Comparison of ENCODE assay signal across 16 mouse cellular contexts in the genomic region with DNA sequence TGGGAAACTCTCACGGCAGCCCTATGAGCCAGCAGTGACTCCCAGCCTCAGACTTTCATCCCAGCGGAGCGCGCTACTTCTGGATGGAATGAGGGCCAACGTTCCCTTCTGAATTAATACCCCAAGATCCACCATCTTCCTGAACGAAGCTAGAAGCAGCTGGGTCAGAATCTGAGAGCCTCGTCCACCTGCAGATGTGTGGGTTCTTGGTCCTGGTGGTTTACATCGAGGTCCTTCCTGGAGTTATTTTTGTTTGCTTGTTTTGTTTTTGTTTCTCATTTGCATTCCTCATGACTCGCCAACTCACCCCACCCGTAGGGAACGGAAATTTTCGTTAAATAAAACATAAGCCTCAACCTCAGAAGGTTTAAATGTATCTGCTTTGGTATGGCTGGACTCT.
DNase-seq lines count a peak whose midpoint lies in the region; ATAC-seq and TF ChIP-seq lines count a peak whose summit lies in the region.
"Had no signal": no experiment of that assay in that cellular context is flagged by ENCODE, and none has a peak within 500 bp of the region (broad histone marks: within the 10 kb centered on the region; RNA-seq: fewer than 3 reads in every experiment).

No protein-coding gene starts in this region.

- no peak overlapping the region for H3K9ac ChIP-seq in hindbrain, embryonic 15.5 days
- no peak overlapping the region for H3K9ac ChIP-seq in hindbrain, embryonic 13.5 days
- no peak overlapping the region for H3K9ac ChIP-seq in lung, embryonic 16.5 days (ENCODE audit: low read length)
- no peak overlapping the region for H3K9ac ChIP-seq in stomach, embryonic 15.5 days
- H3K9ac ChIP-seq: embryonic facial prominence, embryonic 12.5 days; forebrain, embryonic 13.5 days; liver, embryonic 14.5 days; neural tube, embryonic 12.5 days had no signal

- no peak for DNase-seq in gastrocnemius, adult 2 months
- no peak for DNase-seq in gastrocnemius, postnatal 4 days (ENCODE audit: low spot score in 2 of 2)
- no peak for DNase-seq in lung, adult 2 months
- DNase-seq in cerebellum, adult 8-10 months = no peak
- DNase-seq: cerebellum, postnatal 14 days; gastrocnemius, postnatal 10 days; retina, postnatal 1 day; spleen, adult 18-20 months had no signal

- H3K27me3 ChIP-seq in hindbrain, embryonic 15.5 days = no peaks in the 10 kb centered on the region
- no peaks in the 10 kb centered on the region for H3K27me3 ChIP-seq in hindbrain, embryonic 13.5 days
- H3K27me3 ChIP-seq in lung, embryonic 16.5 days (ENCODE audit: control insufficient read depth, insufficient read depth, low read depth, low read length) = no peaks in the 10 kb centered on the region
- H3K27me3 ChIP-seq in stomach, embryonic 15.5 days (replicated peaks) = no peaks in the 10 kb centered on the region
- H3K27me3 ChIP-seq: embryonic facial prominence, embryonic 12.5 days; forebrain, embryonic 13.5 days; neural tube, embryonic 12.5 days had no signal

- H3K4me3 ChIP-seq in gastrocnemius, adult 2 months = peak overlapping the region; percentile 46
- H3K4me3 ChIP-seq in hindbrain, embryonic 15.5 days = no peak overlapping the region
- H3K4me3 ChIP-seq in hindbrain, embryonic 13.5 days = no peak overlapping the region
- H3K4me3 ChIP-seq in lung, embryonic 16.5 days (ENCODE audit: low read length) = no peak overlapping the region
- no peak overlapping the region for H3K4me3 ChIP-seq in lung, adult 2 months (replicated peaks; ENCODE audit: extremely low read depth, low read depth, low read length)
- H3K4me3 ChIP-seq in stomach, embryonic 15.5 days (replicated peaks) = no peak overlapping the region
- H3K4me3 ChIP-seq: embryonic facial prominence, embryonic 12.5 days; forebrain, embryonic 13.5 days; neural tube, embryonic 12.5 days had no signal

- no peak for ATAC-seq in hindbrain, embryonic 15.5 days (ENCODE audit: low FRiP score, low read depth)
- ATAC-seq in hindbrain, embryonic 13.5 days (ENCODE audit: low FRiP score) = no peak
- no peak for ATAC-seq in lung, embryonic 16.5 days (ENCODE audit: low read depth)
- ATAC-seq in stomach, embryonic 15.5 days (ENCODE audit: insufficient read depth, low FRiP score, low read depth) = no peak
- ATAC-seq: forebrain, embryonic 13.5 days had no signal

- H3K4me2 ChIP-seq in hindbrain, embryonic 15.5 days = no peak overlapping the region
- H3K4me2 ChIP-seq in hindbrain, embryonic 13.5 days = no peak overlapping the region
- no peak overlapping the region for H3K4me2 ChIP-seq in lung, embryonic 16.5 days (ENCODE audit: low read depth, low read length)
- no peak overlapping the region for H3K4me2 ChIP-seq in stomach, embryonic 15.5 days
- H3K4me2 ChIP-seq: embryonic facial prominence, embryonic 12.5 days; forebrain, embryonic 13.5 days; neural tube, embryonic 12.5 days had no signal

- no peak for TF ChIP-seq POLR2A in lung, adult 2 months (IDR thresholded peaks at IDR 0.05; ENCODE audit: borderline replicate concordance, extremely low read depth, low read depth, low read length)

- H3K4me1 ChIP-seq in hindbrain, embryonic 15.5 days (replicated peaks) = no peaks in the 10 kb centered on the region
- H3K4me1 ChIP-seq in hindbrain, embryonic 13.5 days (replicated peaks) = 0 out of 2 replicates have a peak, but pooled peaks cover 9% of the 10 kb centered on the region
- peaks cover 46% of the 10 kb centered on the region for H3K4me1 ChIP-seq in lung, embryonic 16.5 days (replicated peaks; ENCODE audit: control insufficient read depth, insufficient read depth, low read length)
- peaks cover 50% of the 10 kb centered on the region for H3K4me1 ChIP-seq in lung, adult 2 months (ENCODE audit: control insufficient read depth, insufficient read depth, low read length)
- H3K4me1 ChIP-seq in stomach, embryonic 15.5 days = peaks cover 31% of the 10 kb centered on the region
- H3K4me1 ChIP-seq: forebrain, embryonic 13.5 days had no signal

- H3K27ac ChIP-seq in gastrocnemius, adult 2 months = peak overlapping the region; percentile 83
- H3K27ac ChIP-seq in hindbrain, embryonic 15.5 days (replicated peaks) = 0 out of 2 replicates have a peak overlapping the region, but pooled peaks have one; percentile 23
- no peak overlapping the region for H3K27ac ChIP-seq in hindbrain, embryonic 13.5 days
- H3K27ac ChIP-seq in lung, embryonic 16.5 days (ENCODE audit: low read length) = peak overlapping the region; percentile 1
- 0 out of 2 replicates have a peak overlapping the region, but pooled peaks have one; percentile 37 for H3K27ac ChIP-seq in stomach, embryonic 15.5 days
- H3K27ac ChIP-seq: forebrain, embryonic 13.5 days; liver, embryonic 14.5 days; neural tube, embryonic 12.5 days had no signal

- H3K9me3 ChIP-seq in hindbrain, embryonic 15.5 days = no peaks in the 10 kb centered on the region
- no peaks in the 10 kb centered on the region for H3K9me3 ChIP-seq in hindbrain, embryonic 13.5 days
- H3K9me3 ChIP-seq in lung, embryonic 16.5 days (ENCODE audit: control insufficient read depth, low read length) = no peaks in the 10 kb centered on the region
- H3K9me3 ChIP-seq in stomach, embryonic 15.5 days = no peaks in the 10 kb centered on the region
- H3K9me3 ChIP-seq: embryonic facial prominence, embryonic 12.5 days; forebrain, embryonic 13.5 days; neural tube, embryonic 12.5 days had no signal

- TF ChIP-seq CTCF in gastrocnemius, adult 2 months (IDR thresholded peaks at IDR 0.05) = no peak
- no peak for TF ChIP-seq CTCF in lung, adult 2 months (IDR thresholded peaks at IDR 0.05; ENCODE audit: insufficient read depth, low read length)

- no peaks in the 10 kb centered on the region for H3K36me3 ChIP-seq in hindbrain, embryonic 15.5 days
- H3K36me3 ChIP-seq in hindbrain, embryonic 13.5 days = no peaks in the 10 kb centered on the region
- H3K36me3 ChIP-seq in lung, embryonic 16.5 days (ENCODE audit: control insufficient read depth, insufficient read depth, low read length) = no peaks in the 10 kb centered on the region
- H3K36me3 ChIP-seq in stomach, embryonic 15.5 days = no peaks in the 10 kb centered on the region
- H3K36me3 ChIP-seq: embryonic facial prominence, embryonic 12.5 days; neural tube, embryonic 12.5 days had no signal

- intact Hi-C loops in gastrocnemius, adult 2 months (cut with DNase I) = no loop called here

- 92% methylated on average over 12 of the region's 12 CpGs for WGBS in hindbrain, embryonic 15.5 days
- 91% methylated on average over 12 of the region's 12 CpGs for WGBS in hindbrain, embryonic 13.5 days
- 81% methylated on average over 12 of the region's 12 CpGs for WGBS in lung, embryonic 16.5 days
- 59% methylated on average over 12 of the region's 12 CpGs for WGBS in lung, adult 2 months
- 78% methylated on average over 12 of the region's 12 CpGs for whole genome bisulfite sequencing in stomach, embryonic 15.5 days
